Mouse (Mus musculus): ENCODE data around the gene Sh3bp1. TPM values are rescaled to one million over a fixed set of nuclear protein-coding genes. Genes with fewer than 3 reads are reported as not detected.
A peak's percentile ranks its signal among the peaks of the same experiment; 100 is the strongest.

Gene Sh3bp1
- polyA plus RNA-seq, 1 experiment: 26.2 TPM

GRCm38 (mm10) chr15:78942663-78943062 is 43.1 kb downstream of the Sh3bp1 start:
- Histone ChIP-seq H3K4me1 (ENCODE audit: control insufficient read depth, insufficient read depth, low read length) (no peaks in the 10 kb centered on the region), H3K4me3 (ENCODE audit: insufficient read depth, low read depth, low read length) (peak overlapping the region; percentile 52; the same call in 1 of the 2 replicates), H3K27me3 (replicated peaks; ENCODE audit: control insufficient read depth, insufficient read depth, low read length) (no peaks in the 10 kb centered on the region), H3K36me3 (ENCODE audit: control insufficient read depth, insufficient read depth, low read length) (no peaks in the 10 kb centered on the region), H3K27ac (ENCODE audit: insufficient read depth, low read depth, low read length) (no peak overlapping the region)
- peak; percentile 73 for TF ChIP-seq CTCF (conservative IDR thresholded peaks at IDR 0.05; ENCODE audit: insufficient read depth, insufficient read length, low read depth, low read length)
- no peak for TF ChIP-seq POLR2A (IDR thresholded peaks at IDR 0.05; ENCODE audit: low read depth, low read length)
- 5% methylated on average over 9 of the region's 9 CpGs for WGBS
- peak; percentile 85 for DNase-seq

GRCm38 (mm10) chr15:78946232-78946631 is 46.7 kb downstream of the Sh3bp1 start:
- Histone ChIP-seq H3K4me1 (ENCODE audit: control insufficient read depth, insufficient read depth, low read length) (no peaks in the 10 kb centered on the region), H3K36me3 (ENCODE audit: control insufficient read depth, insufficient read depth, low read length) (no peaks in the 10 kb centered on the region), H3K4me3 (ENCODE audit: insufficient read depth, low read depth, low read length) (no peak overlapping the region), H3K27ac (ENCODE audit: insufficient read depth, low read depth, low read length) (no peak overlapping the region), H3K27me3 (replicated peaks; ENCODE audit: control insufficient read depth, insufficient read depth, low read length) (no peaks in the 10 kb centered on the region)
- no peak for DNase-seq
- WGBS: 65% methylated on average over 7 of the region's 7 CpGs
- TF ChIP-seq POLR2A (IDR thresholded peaks at IDR 0.05; ENCODE audit: low read depth, low read length) (no peak), CTCF (conservative IDR thresholded peaks at IDR 0.05; ENCODE audit: insufficient read depth, insufficient read length, low read depth, low read length) (no peak)

DNA sequence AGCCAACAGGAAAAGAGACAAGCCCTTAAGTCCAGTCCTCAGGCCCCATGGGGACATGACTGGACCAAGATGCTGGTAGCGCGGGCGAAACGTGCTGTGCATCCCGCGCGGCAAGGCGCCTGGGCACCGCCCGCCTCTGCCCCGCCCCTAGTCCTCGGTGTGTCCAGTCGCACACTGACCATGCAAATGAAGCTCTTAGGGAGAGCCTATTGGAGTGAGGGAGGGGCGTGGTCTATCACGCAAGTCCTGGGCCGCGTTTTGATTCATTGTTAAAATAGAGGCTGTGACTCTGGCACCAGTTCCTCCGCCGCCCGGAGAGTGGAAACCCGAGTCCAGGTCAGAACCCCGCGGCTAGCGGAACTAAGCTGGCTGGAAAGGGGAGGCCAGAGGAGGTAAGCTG is 48.1 kb downstream of the Sh3bp1 start, which contains the start of gene Triobp:
TSS of gene Triobp (plus strand) at position 68 of the 400 bp plus-strand sequence.
- DNase-seq: peak; percentile 94
- WGBS: under 1% methylated on average over 24 of the region's 24 CpGs

GRCm38 (mm10) chr15:78948152-78948725 is 48.7 kb downstream of the Sh3bp1 start:
- DNase-seq: no peak

More for the DNA sequence above, 48.1 kb downstream of the Sh3bp1 start, which contains the start of gene Triobp:
- H3K27me3 ChIP-seq (replicated peaks; ENCODE audit: control insufficient read depth, insufficient read depth, low read length): no peaks in the 10 kb centered on the region
- no peak within 1 kb of the TSS for H3K27ac ChIP-seq (ENCODE audit: insufficient read depth, low read depth, low read length)
- TF ChIP-seq CTCF (conservative IDR thresholded peaks at IDR 0.05; ENCODE audit: insufficient read depth, insufficient read length, low read depth, low read length) (no peak), POLR2A (IDR thresholded peaks at IDR 0.05; ENCODE audit: low read depth, low read length) (no peak)
- H3K4me3 ChIP-seq (ENCODE audit: insufficient read depth, low read depth, low read length): no peak within 1 kb of the TSS
- H3K36me3 ChIP-seq (ENCODE audit: control insufficient read depth, insufficient read depth, low read length): no peaks in the 10 kb centered on the region
- no peaks in the 10 kb centered on the region for H3K4me1 ChIP-seq (ENCODE audit: control insufficient read depth, insufficient read depth, low read length)

DNA sequence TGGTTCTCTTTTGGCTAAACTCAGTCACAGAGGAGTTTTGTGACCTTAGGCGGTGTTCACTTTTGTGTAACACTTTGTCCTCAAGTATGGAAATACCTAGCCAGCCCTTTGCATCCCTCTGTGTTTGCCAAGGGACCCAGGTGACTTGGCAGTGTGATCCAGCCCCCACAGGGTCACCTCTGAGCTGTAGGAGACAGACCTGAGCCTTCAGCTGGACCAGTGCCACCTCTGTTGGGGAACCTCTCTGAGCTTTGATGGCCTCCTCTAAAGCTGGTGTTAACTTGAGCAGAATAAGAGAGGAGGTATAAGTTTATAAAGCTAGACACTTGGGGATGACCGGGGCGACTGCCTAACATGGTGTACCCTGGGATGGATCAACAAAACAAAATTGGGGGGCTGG is 49.3 kb downstream of the Sh3bp1 start:
- no peaks in the 10 kb centered on the region for H3K36me3 ChIP-seq (ENCODE audit: control insufficient read depth, insufficient read depth, low read length)
- WGBS: 96% methylated on average over 3 of the region's 3 CpGs
- no peaks in the 10 kb centered on the region for H3K27me3 ChIP-seq (replicated peaks; ENCODE audit: control insufficient read depth, insufficient read depth, low read length)
- no peak for DNase-seq
- H3K27ac ChIP-seq (ENCODE audit: insufficient read depth, low read depth, low read length): no peak overlapping the region
- no peaks in the 10 kb centered on the region for H3K4me1 ChIP-seq (ENCODE audit: control insufficient read depth, insufficient read depth, low read length)
- no peak for TF ChIP-seq POLR2A (IDR thresholded peaks at IDR 0.05; ENCODE audit: low read depth, low read length)
- no peak for TF ChIP-seq CTCF (conservative IDR thresholded peaks at IDR 0.05; ENCODE audit: insufficient read depth, insufficient read length, low read depth, low read length)
- H3K4me3 ChIP-seq (ENCODE audit: insufficient read depth, low read depth, low read length): no peak overlapping the region

More at GRCm38 (mm10) chr15:78948152-78948725, 48.7 kb downstream of the Sh3bp1 start:
- no peaks in the 10 kb centered on the region for H3K36me3 ChIP-seq (ENCODE audit: control insufficient read depth, insufficient read depth, low read length)
- TF ChIP-seq CTCF (conservative IDR thresholded peaks at IDR 0.05; ENCODE audit: insufficient read depth, insufficient read length, low read depth, low read length): no peak
- TF ChIP-seq POLR2A (IDR thresholded peaks at IDR 0.05; ENCODE audit: low read depth, low read length): no peak
- WGBS: 8% methylated on average over 11 of the region's 11 CpGs
- no peaks in the 10 kb centered on the region for H3K27me3 ChIP-seq (replicated peaks; ENCODE audit: control insufficient read depth, insufficient read depth, low read length)
- H3K4me1 ChIP-seq (ENCODE audit: control insufficient read depth, insufficient read depth, low read length): no peaks in the 10 kb centered on the region
- H3K4me3 ChIP-seq (ENCODE audit: insufficient read depth, low read depth, low read length): no peak overlapping the region
- no peak overlapping the region for H3K27ac ChIP-seq (ENCODE audit: insufficient read depth, low read depth, low read length)

DNA sequence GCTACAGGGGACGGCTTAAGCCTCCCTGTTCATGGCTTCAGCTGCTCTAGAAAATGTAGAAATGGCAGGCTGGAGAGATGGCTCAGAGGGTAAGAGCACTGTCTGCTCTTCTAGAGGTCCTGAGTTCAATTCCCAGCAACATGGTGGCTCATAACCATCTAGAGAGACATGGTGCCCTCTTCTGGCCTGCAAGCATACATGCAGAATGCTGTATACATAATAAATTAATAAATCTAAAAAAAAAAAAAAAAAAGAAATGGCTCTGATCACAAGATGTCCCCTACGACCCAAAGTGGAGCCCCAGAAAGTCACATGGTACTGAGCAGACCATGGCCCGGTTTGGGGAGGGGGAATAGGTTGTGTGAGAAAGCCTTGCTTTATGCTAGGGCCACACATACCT is 56.1 kb downstream of the Sh3bp1 start:
- no peak overlapping the region for H3K4me3 ChIP-seq (ENCODE audit: insufficient read depth, low read depth, low read length)
- H3K27ac ChIP-seq (ENCODE audit: insufficient read depth, low read depth, low read length): no peak overlapping the region
- WGBS: 79% methylated on average over 3 of the region's 3 CpGs
- no peaks in the 10 kb centered on the region for H3K27me3 ChIP-seq (replicated peaks; ENCODE audit: control insufficient read depth, insufficient read depth, low read length)
- no peaks in the 10 kb centered on the region for H3K36me3 ChIP-seq (ENCODE audit: control insufficient read depth, insufficient read depth, low read length)
- DNase-seq: no peak
- no peak for TF ChIP-seq CTCF (conservative IDR thresholded peaks at IDR 0.05; ENCODE audit: insufficient read depth, insufficient read length, low read depth, low read length)
- no peak for TF ChIP-seq POLR2A (IDR thresholded peaks at IDR 0.05; ENCODE audit: low read depth, low read length)
- H3K4me1 ChIP-seq (ENCODE audit: control insufficient read depth, insufficient read depth, low read length): no peaks in the 10 kb centered on the region

DNA sequence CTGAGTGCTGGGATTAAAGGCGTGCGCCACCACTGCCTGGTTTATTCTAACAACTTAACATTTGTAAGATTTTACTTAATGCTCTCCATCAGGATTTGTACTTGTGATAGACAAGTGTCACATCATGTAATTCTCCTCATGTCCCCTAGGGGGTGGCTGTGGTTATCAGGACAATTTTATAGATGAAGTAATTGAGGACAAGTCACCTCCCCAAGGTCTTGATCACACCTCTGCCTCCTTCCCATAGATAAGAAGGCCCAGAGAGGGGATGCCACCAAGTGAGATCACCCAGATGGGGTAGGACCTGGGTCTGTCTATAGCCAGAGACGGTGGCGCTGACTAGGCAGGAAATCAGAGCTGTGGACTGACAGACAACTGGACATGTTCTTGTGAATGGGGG is 56.8 kb downstream of the Sh3bp1 start:
- no peak overlapping the region for H3K27ac ChIP-seq (ENCODE audit: insufficient read depth, low read depth, low read length)
- 74% methylated on average over 4 of the region's 4 CpGs for WGBS
- H3K27me3 ChIP-seq (replicated peaks; ENCODE audit: control insufficient read depth, insufficient read depth, low read length): no peaks in the 10 kb centered on the region
- H3K36me3 ChIP-seq (ENCODE audit: control insufficient read depth, insufficient read depth, low read length): no peaks in the 10 kb centered on the region
- H3K4me3 ChIP-seq (ENCODE audit: insufficient read depth, low read depth, low read length): no peak overlapping the region
- H3K4me1 ChIP-seq (ENCODE audit: control insufficient read depth, insufficient read depth, low read length): no peaks in the 10 kb centered on the region
- no peak for TF ChIP-seq POLR2A (IDR thresholded peaks at IDR 0.05; ENCODE audit: low read depth, low read length)
- no peak for TF ChIP-seq CTCF (conservative IDR thresholded peaks at IDR 0.05; ENCODE audit: insufficient read depth, insufficient read length, low read depth, low read length)
- peak; percentile 41 for DNase-seq
